Mouse (Mus musculus): Measurements from ENCODE around the gene Mettl7a1.

DNA sequence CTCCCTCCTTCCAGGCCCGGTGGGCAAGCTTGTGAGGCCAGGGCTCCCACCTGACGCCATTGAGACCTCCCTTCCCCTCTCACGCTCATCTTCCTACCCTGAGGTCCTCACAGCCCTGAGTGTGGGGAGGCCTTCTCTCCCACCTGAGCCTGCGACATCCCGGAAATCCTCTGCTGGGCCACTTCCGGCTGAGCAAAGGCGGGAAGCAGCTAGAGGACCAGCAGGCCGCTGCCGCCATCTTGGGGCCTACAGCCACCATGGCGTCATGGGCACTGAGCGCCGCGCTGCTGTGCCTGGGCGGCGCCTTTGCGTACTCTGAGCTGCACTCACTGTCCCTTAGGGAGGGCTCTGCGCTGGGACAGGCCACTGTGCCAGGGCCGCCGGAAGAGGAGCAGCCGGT lies 23.3 kb upstream of the Mettl7a1 start, which contains the start of gene Tmprss12:
- no peak; the same call in 1 of the 2 replicates for TF ChIP-seq HCFC1 (IDR thresholded peaks at IDR 0.05; ENCODE audit: borderline replicate concordance, insufficient read depth, low read length)
- TF ChIP-seq ZC3H11A (IDR thresholded peaks at IDR 0.05; ENCODE audit: borderline replicate concordance, low read depth, low read length) = no peak
